Mouse (Mus musculus): ENCODE results near the gene Prl3b1. TPM values are rescaled to one million over a fixed set of nuclear protein-coding genes. Genes with fewer than 3 reads are reported as not detected.

Prl3b1 gene
- polyA plus RNA-seq (2014; fragmentation: Illumina TruSeq; extraction: RNeasy Lipid Tissue Mini Kit (QIAGEN cat#74804); ENCODE audit: insufficient read depth, low read depth, low replicate concordance), result not detected

GRCm38 (mm10) chr13:27241547-27241946 is at the start of gene Prl3b1:
Prl3b1 (plus strand) TSS chr13:27241847.

GRCm38 (mm10) chr13:27196359-27196758 is 45.3 kb upstream of the Prl3b1 start, which contains the start of gene Prl3c1:
Prl3c1 (plus strand) TSS chr13:27196659.

GRCm38 (mm10) chr13:27259136-27259535 is 17.5 kb downstream of the Prl3b1 start, which contains the start of gene Prl3a1:
Prl3a1 (plus strand) TSS chr13:27259436.

Other genes starting within 250 kb of the Prl3b1 start
- gene Prl, start 184.3 kb upstream of the Prl3b1 start, polyA plus RNA-seq (2014; fragmentation: Illumina TruSeq; extraction: RNeasy Lipid Tissue Mini Kit (QIAGEN cat#74804); ENCODE audit: insufficient read depth, low read depth, low replicate concordance), result not detected
- not detected for gene Prl3d1, start 147.7 kb upstream of the Prl3b1 start, polyA plus RNA-seq (2014; fragmentation: Illumina TruSeq; extraction: RNeasy Lipid Tissue Mini Kit (QIAGEN cat#74804); ENCODE audit: insufficient read depth, low read depth, low replicate concordance)
- gene Prl3d2, start 120.1 kb upstream of the Prl3b1 start, polyA plus RNA-seq (2014; fragmentation: Illumina TruSeq; extraction: RNeasy Lipid Tissue Mini Kit (QIAGEN cat#74804); ENCODE audit: insufficient read depth, low read depth, low replicate concordance), result not detected
- gene Prl3d3, start 85.1 kb upstream of the Prl3b1 start, polyA plus RNA-seq (2014; fragmentation: Illumina TruSeq; extraction: RNeasy Lipid Tissue Mini Kit (QIAGEN cat#74804); ENCODE audit: insufficient read depth, low read depth, low replicate concordance), result not detected
- gene Prl3c1, start 45.2 kb upstream of the Prl3b1 start, polyA plus RNA-seq (2014; fragmentation: Illumina TruSeq; extraction: RNeasy Lipid Tissue Mini Kit (QIAGEN cat#74804); ENCODE audit: insufficient read depth, low read depth, low replicate concordance), result not detected
- not detected for gene Prl3a1, start 17.6 kb downstream of the Prl3b1 start, polyA plus RNA-seq (2014; fragmentation: Illumina TruSeq; extraction: RNeasy Lipid Tissue Mini Kit (QIAGEN cat#74804); ENCODE audit: insufficient read depth, low read depth, low replicate concordance)
- not detected for gene Prl6a1, start 70.8 kb downstream of the Prl3b1 start, polyA plus RNA-seq (2014; fragmentation: Illumina TruSeq; extraction: RNeasy Lipid Tissue Mini Kit (QIAGEN cat#74804); ENCODE audit: insufficient read depth, low read depth, low replicate concordance)
- not detected for gene Prl8a2, start 103.8 kb downstream of the Prl3b1 start, polyA plus RNA-seq (2014; fragmentation: Illumina TruSeq; extraction: RNeasy Lipid Tissue Mini Kit (QIAGEN cat#74804); ENCODE audit: insufficient read depth, low read depth, low replicate concordance)
- not detected for gene Prl2b1, start 149.0 kb downstream of the Prl3b1 start, polyA plus RNA-seq (2014; fragmentation: Illumina TruSeq; extraction: RNeasy Lipid Tissue Mini Kit (QIAGEN cat#74804); ENCODE audit: insufficient read depth, low read depth, low replicate concordance)
- not detected for gene Prl8a6, start 196.8 kb downstream of the Prl3b1 start, polyA plus RNA-seq (2014; fragmentation: Illumina TruSeq; extraction: RNeasy Lipid Tissue Mini Kit (QIAGEN cat#74804); ENCODE audit: insufficient read depth, low read depth, low replicate concordance)